Mouse (Mus musculus) left cerebral cortex, adult 8-10 months (tissue): ENCODE data around the gene Adamts7. TPM values are rescaled to one million over a fixed set of nuclear protein-coding genes. Genes with fewer than 3 reads are reported as not detected.

ENCODE experiments used
- DNase-seq, 2 experiments: peaks; one replicate each; pipeline ENCODE4 v3.0.0; 2022; ENCODE audit warnings: low spot score in 2 of 2
- total RNA-seq, 4 experiments: library from RNA; stranded (reverse); gene quantifications; 2 replicates each; pipeline ENCODE4 v1.2.4; 2022

Gene Adamts7
- total RNA-seq, 4 experiments from 2014 or later, result 0.09 to 0.46 (median 0.31) TPM

GRCm38 (mm10) chr9:90257220-90257619, 94.4 kb downstream of the Adamts7 start:
- DNase-seq, result no peak

Other genes with a start within 250 kb of the Adamts7 start
- 10 to 100 TPM; 16.2 to 42.2 (median 32.4) TPM for gene Ctsh, start 108.9 kb upstream of the Adamts7 start, total RNA-seq
- gene Morf4l1, start 48.3 kb upstream of the Adamts7 start, total RNA-seq, result 100 to 1,000 TPM; 436 to 462 (median 449) TPM
- gene Tbc1d2b, start 107.7 kb downstream of the Adamts7 start, total RNA-seq, result 10 to 100 TPM; 14.6 to 15.6 (median 15.3) TPM